Mouse (Mus musculus): ENCODE data around the gene Dgcr6.

Dgcr6 gene

GRCm38 (mm10) chr16:18118285-18118684 is 65.6 kb downstream of the Dgcr6 start:
- DNase-seq (ENCODE audit: low spot score in 2 of 2): no peak

DNA sequence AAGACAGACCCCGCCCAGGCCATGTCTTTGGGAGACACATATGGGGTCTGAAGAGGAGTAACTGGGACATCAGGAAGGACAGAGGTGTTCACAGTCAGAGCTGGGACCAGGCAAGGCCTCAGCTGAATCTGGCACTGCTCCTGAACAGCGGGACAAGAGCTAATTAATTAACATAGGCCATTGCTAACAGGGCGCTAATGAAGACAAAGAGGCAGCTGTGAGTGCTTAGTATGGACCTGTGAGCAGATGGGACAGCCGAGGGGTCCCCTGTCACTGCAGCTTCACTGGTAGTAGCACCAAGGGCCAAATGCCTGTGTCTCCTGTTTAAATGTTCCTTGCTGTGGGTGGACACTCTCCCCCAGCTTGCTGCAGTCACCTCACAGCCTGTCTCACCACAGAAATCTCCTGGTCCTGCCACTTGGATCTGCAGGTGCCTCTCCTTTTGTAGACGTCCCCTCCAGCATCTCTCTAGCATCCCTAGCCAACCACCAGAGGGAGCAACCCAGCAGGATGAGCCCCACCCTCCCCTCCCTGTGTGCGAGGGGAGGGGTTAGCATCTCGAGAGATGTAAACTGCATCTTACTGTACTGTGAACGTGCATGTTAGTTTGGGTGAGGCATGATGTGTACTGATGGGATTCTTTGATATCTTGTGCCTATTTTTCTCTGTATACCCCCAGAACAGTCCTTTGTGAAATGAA is 66.5 kb downstream of the Dgcr6 start:
- no peak for DNase-seq (ENCODE audit: low spot score in 2 of 2)
